Mouse (Mus musculus): ENCODE measurements around the gene Helb. TPM values are rescaled to one million over a fixed set of nuclear protein-coding genes. Genes with fewer than 3 reads are reported as not detected.

The Helb gene
- total RNA-seq, 2 experiments from 2014 or later = 3.7 to 4.7 TPM

DNA sequence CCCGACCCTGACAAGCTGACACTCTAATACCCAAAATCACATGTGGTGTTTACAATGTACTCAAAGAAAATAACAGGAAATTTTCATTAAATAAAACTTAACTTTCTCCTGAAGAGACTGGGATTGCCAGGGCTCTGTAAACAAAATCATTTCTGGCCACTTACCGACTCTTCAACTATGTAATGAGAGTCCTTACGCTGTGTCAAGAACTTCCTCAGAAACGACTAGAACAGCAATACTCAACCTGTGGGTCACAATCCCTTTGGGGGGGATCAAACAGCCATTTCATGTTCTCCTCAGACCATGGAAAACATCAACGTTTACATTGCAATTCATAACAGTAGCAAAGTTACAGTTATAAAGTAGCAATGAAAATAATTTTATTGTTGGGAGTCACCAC, 15.2 kb downstream of the Helb start:
- DNase-seq (ENCODE audit: low spot score in 2 of 2) = no peak
- intact Hi-C loops (cut with DNase I) = no loop called here

DNA sequence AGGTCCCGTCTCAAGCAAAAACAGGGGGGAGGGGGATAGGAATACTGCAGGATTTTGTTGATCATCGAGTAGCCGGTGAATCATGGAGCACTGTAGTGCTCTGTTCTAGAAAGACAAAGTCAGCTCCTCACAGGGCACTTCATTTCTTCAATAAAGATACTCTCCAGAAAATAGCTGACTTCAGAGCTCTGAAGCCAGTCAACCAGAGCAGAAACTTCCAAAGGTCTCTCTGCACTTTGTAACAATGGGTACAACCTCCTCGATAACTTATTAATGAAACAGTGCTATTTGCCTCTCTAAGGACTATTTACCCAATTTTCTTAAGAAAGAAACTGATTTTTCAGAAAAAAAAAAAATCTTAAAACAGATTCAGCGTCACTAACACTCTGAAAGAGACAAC, 17.1 kb downstream of the Helb start:
- intact Hi-C loops (cut with DNase I) = no loop called here
- DNase-seq (ENCODE audit: low spot score in 2 of 2) = no peak

DNA sequence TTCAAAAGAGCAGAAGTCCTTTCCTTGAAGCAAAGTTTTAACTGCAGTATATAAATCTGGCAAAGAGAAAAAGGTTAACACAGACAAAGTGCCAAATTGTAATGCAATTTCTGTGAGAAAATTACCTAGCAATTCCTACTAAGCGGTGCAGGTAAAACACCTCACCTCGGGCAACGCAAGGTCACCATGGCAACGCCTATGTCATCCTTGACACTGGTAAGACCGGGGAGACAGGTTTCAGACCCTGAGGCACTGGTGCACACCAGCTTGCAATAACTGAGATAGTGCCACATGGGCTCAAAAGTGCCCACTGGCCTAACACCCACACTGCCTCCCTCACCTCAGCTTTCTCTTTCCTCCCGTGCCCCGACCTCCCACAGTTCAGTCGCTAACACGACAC, 17.7 kb downstream of the Helb start:
- DNase-seq (ENCODE audit: low spot score in 2 of 2) = no peak
- intact Hi-C loops (cut with DNase I) = no loop called here

DNA sequence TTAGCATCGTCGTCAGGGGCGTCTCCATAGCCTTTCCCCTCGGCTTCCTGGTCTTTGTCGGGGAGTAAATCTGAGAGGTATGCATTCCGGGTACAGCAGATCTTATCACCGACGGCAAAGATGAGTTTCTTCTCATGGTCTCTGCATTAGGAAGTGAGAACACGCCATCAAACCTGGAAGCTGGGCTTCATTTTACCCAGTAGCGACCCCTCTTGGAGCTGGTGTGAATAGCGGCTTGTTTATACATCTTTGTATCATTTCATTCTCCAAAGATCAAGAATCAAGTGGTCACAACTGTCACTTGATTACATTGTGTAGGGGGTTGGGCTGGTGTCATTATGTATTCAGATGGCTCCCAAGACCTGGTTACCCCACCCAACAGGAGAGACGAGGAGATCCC, 20.2 kb downstream of the Helb start:
- no peak for DNase-seq (ENCODE audit: low spot score in 2 of 2)
- intact Hi-C loops (cut with DNase I) = no loop called here

DNA sequence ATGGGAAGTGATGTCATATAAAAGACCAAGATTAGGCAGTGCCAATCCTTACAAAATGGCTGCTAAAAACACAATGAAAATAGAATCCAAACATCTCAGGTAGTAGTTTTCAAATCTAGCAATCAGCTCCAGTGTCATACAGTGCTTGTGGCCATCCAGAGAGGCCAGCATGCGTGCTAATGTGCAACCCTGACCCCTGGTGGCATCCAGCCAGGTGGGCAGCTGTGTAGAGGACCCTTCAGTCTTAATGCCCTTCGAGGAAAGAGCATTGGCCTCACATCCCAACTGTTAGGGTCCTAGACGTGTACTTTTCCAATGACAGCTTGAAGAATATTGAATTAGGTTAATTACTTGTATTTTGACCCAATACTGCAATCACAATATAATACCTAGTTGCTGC, 34.9 kb downstream of the Helb start:
- intact Hi-C loops (cut with DNase I) = no loop called here
- no peak for DNase-seq (ENCODE audit: low spot score in 2 of 2)

DNA sequence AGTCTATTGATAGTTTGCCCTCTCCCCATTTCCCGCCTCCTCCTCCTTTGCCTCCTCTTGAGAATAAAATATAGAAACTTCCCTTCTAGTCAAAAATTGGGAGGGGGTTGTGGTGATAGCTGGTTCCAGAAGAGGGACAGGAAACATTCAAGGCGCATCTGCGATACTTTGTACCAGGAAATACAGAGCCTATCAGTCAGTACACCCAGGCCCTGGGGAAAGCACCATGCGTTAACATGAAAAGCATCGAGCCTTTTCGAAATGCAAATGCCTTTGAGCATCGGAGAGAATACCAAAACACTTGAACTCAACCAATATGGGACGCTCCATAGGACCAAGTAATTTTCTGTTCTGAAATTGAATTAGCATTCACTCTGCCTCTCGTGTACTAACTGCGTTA, 46.5 kb downstream of the Helb start:
- intact Hi-C loops (cut with DNase I) = no loop called here

DNA sequence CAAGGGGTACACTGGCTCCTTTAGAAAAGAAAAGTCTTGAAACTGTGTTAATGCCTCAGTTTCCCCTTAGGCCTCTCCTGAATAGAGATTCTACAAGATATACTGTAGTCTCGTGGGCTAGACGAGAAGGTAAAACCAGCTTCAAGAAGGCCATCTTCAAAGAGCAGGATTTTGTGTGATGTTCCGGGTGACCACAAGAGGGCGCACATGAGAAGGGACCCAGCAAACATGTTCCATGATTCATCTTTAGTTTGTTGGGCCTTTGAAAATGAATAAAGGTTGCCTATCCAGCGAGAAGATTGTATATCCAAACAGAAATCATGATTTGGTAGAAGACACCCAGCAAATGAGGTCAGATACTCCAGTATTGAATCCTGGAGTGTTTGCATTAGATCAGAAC, 48.4 kb downstream of the Helb start:
- intact Hi-C loops (cut with DNase I) = loop anchor here (5.0 kb wide), 1 partner anchor 63 kb away; no protein-coding TSS in a partner anchor
- DNase-seq (ENCODE audit: low spot score in 2 of 2) = peak; percentile 14 to 44

More for the DNA sequence above, 46.5 kb downstream of the Helb start:
- DNase-seq (ENCODE audit: low spot score in 2 of 2) = no peak

DNA sequence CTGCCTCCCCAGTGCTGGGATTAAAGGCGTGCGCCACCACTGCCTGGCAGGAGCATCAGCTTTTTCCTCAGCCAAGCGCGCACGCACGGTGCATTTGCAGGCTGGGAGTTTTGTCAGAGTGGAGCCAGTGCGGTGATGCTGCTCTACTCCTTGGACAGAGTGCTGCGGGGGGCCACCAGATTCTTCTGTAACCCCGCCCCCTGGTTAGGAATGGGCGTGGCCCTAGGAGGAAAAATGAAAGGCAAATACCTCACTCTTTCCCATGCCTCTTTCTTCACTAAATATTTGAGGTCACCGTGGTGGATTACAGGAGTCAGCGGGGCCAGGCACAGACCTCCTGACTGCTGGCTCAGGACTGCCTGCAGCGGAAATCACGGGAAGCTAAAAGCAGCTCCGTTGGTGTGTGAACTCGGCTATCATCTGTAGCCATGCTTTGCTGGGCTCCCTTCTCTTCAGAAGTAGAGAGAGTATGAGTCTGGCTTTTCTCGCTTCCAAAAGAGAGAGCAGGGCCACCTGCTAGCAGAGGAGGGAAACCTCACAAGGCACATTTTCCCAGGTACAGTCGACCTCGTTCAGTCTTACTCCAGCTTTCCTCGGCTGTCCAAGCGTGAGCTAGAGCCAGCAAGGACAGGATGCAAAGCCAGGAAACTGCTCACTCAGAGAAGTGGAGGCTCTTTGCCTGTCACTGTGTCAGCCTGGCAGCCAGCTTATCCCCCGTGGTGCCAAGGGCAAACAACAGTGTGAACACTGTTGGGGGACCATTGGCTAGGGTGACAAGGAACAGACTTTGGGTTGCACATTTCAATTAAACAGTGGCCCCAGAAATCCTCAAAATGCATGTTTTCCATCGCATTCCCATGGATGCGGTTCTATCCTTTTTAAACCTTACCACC, 51.3 kb downstream of the Helb start:
- DNase-seq (ENCODE audit: low spot score in 2 of 2) = no peak
- intact Hi-C loops (cut with DNase I) = loop anchor here (5.0 kb wide), 1 partner anchor 66 kb away; no protein-coding TSS in a partner anchor

DNA sequence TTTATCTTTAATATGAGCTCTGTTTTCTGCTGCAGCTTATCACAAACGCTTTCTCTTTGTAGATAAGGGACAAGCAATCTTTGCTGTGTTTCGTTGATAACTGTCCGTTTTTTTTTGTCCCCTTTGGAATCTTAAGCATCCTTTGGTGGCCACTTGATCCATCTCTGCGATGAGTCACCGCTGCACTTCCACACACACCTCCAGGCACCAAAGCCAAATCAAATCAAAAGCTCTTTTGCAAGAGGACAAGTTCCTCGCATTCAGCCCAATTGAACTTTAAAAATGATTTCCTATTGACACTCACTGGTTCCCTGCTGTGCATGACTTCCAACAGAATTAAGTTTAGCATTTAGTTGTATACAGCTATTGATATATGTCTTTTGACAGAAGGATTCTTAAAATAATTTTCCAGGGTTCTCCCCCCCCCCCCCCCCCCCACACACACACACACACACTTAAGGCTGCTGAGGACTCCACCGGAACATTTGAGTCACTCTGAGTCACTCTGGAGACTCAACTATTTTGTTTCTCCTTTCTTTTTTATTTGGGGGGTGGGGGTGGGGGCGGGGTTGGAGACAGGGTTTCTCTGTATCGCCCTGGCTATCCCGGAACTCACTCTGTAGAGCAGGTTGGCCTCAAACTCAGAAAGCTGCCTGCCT, 52.1 kb downstream of the Helb start:
- DNase-seq (ENCODE audit: low spot score in 2 of 2) = no peak

DNA sequence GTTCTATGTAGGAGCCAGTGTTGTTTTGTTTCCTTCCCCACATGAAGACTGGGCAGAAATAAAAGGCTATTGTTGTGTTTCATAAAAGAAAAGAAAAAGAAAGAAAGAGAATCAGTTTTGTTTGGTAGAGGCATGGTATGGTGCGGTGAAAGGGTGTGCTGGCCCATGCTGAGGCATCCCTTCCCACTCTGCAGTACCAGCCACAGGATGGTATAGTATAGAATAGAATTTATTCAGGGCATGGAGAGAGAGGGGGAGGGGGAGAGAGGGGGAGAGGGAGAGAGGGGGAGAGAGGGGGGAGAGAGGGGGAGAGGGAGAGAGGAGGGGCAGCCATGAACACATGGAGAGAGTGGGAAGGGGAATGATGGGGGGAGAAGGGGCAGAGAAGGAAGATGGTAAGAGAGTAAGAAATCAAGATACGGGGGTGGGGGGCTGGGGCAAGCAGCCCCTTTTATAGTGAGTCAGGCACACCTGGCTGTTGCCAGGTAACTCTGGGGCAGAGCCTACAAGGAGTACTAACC, 68.0 kb downstream of the Helb start:
- DNase-seq (ENCODE audit: low spot score in 2 of 2) = no peak
- intact Hi-C loops (cut with DNase I) = no loop called here

More for the DNA sequence above, 52.1 kb downstream of the Helb start:
- intact Hi-C loops (cut with DNase I) = loop anchor here (5.0 kb wide), 1 partner anchor 67 kb away; no protein-coding TSS in a partner anchor

DNA sequence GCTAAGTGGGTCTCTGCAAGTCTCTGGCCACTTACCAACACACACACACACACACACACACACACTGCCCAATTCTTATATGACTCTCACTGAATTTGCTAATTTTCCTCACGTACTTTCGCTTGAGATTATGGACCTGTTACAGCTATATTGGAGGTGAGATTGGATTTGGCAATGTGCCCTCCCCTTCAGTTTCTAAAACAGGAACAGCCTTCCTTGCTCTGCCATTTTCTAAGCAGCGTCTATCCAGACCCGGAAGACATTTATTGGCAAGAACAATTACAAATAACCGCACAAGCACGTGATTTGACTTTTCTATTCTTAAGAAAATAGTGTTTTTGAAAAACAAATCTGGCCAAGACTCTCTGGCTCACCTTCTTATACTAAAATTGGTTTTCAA, 68.5 kb downstream of the Helb start:
- intact Hi-C loops (cut with DNase I) = no loop called here
- DNase-seq (ENCODE audit: low spot score in 2 of 2) = no peak

DNA sequence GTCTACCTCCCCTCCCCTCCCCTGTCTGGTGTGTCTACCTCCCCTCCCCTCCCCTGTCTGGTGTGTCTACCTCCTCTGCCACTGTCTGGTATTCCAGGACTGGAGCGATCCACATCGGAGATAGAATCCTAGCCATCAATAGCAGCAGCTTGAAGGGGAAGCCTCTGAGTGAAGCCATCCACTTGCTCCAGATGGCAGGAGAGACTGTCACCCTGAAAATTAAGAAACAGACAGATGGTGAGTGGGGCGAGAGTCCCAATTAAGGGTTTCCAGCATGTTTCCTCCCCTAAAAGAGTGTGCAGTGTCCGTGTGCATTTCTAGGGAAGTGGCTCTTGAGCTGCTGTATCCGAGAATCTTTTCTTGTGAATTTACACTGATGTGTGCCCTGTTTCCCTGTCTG, 74.6 kb downstream of the Helb start:
- intact Hi-C loops (cut with DNase I) = no loop called here
- DNase-seq (ENCODE audit: low spot score in 2 of 2) = peak; percentile 68 to 72

DNA sequence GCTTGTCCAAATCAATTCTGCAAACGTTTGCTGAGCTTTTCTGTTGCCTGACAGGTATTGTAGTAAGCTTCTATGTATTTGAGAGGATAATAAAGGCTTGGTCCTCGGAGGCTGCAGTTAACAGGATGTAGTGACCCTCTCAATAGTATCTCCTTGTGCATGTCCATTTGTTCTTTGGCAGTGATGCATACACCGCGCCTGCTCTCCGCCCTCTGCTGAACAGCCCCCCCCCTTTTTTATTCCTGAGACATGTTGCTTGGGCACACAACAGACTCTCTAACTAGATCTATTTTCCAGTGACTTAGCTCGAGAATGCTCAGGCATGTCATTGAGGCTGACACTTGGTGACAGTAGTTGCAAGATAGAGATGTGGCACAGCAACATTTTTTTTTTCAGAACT, 77.0 kb downstream of the Helb start:
- no peak for DNase-seq (ENCODE audit: low spot score in 2 of 2)
- intact Hi-C loops (cut with DNase I) = no loop called here

DNA sequence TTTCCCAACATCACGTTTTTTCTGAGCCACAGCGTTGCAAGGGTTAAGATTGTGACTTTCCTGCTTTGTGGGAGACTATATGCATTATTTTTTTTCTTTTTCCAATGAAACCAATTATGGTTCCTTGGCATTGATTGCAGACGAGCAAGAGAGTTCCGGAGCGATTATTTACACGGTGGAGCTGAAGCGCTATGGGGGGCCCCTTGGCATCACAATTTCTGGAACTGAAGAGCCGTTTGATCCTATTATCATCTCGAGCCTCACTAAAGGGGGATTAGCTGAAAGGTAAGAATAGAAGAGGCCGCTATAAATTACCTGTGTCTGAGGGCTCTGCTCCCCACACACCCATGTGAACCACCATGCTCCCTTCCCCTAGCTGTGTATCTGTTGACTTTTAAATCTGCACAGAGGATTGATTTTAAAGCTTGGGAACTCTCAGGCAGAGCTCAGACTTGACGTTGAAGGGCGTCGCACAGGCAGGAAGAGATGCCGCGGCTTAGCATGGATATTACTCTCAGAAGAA, 77.5 kb downstream of the Helb start:
- intact Hi-C loops (cut with DNase I) = no loop called here
- DNase-seq (ENCODE audit: low spot score in 2 of 2) = no peak

DNA sequence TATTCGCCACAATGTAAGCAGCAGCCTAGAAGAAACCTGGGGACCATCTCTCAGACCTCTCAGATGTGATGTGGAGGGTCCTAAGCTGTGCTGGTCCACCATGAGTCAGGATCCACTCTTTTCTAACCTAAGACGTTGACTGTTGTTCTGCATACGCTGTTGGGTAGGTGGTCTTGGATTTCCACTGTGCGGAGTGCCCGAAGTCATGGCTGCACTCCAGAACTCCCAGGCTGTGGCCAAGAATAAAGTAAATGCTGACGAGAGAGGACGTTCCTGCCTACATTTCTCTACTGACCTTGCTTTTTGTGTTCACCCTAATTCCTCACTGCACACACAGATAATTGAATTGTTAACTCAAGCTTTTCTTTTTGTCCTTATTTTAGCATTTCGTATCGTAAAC, 78.9 kb downstream of the Helb start:
- no peak for DNase-seq (ENCODE audit: low spot score in 2 of 2)
- intact Hi-C loops (cut with DNase I) = no loop called here

Other genes with a start within 250 kb of the Helb start
- 10 to 100 TPM; 63.4 to 66.4 TPM for gene Tmbim4, start 88.6 kb upstream of the Helb start, total RNA-seq (2021)
- under 1 TPM; 0.41 to 0.42 TPM for gene Irak3, start 89.1 kb upstream of the Helb start, total RNA-seq (2021)
- 10 to 100 TPM; 18.3 to 20.5 TPM for gene Llph, start 114.1 kb upstream of the Helb start, total RNA-seq (2021)